Mouse (Mus musculus): ENCODE results near the gene Aggf1.

DNA sequence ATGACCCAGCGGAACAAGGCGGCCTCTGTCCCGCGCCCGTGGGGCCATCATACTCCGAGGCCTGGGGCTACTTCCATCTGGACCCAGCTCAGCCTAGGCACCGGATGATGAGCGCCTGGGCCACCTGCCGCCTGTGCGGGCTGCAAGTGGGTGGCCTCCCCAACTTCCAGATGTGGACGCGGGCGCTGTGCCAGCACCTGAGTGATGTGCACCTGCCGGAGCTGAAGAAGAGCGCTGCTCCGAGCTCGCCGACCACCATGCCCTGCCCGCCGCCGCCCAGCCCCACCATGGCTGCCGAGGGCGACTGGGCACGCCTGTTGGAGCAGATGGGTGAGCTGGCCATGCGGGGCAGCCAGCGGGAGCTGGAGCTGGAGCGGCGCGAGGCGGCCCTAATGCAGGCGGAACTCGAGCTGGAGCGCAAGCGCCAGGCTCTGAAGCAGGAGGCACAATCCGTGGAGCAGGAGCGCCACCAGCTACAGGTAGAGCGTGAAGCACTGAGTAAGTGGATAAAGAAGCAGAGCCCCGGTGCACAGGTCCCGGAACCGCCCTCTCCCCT lies 39.0 kb downstream of the Aggf1 start:
- TF ChIP-seq CTCF (IDR thresholded peaks at IDR 0.05; ENCODE audit: insufficient read depth, low read depth, low read length): no peak
- TF ChIP-seq POLR2A (IDR thresholded peaks at IDR 0.05; ENCODE audit: insufficient read depth, low read depth, low read length): no peak

All from olfactory bulb, adult 2 months (tissue).